Mouse (Mus musculus): Measurements from ENCODE around the gene Gjd3. TPM values are rescaled to one million over a fixed set of nuclear protein-coding genes. Genes with fewer than 3 reads are reported as not detected.
A peak's percentile ranks its signal among the peaks of the same experiment; 100 is the strongest.

Gjd3 gene
- total and polyA plus RNA-seq, 3 experiments, result not detected

- TF ChIP-seq MEF2A (IDR thresholded peaks at IDR 0.05; ENCODE audit: extremely low read depth, insufficient replicate concordance, low read depth, low read length, poor library complexity, severe bottlenecking) (no peak), MAZ (IDR thresholded peaks at IDR 0.05; ENCODE audit: low read depth, low read length) (no peak)
These were observed 44.1 kb downstream of the Gjd3 start (continued) for GRCm38 (mm10) chr11:98938701-98939083.

GRCm38 (mm10) chr11:98937914-98938694 lies 44.7 kb downstream of the Gjd3 start:
- no peaks in the 10 kb centered on the region for H3K9me3 ChIP-seq (replicated peaks; ENCODE audit: insufficient read depth, low read length)
- TF ChIP-seq MAZ (IDR thresholded peaks at IDR 0.05; ENCODE audit: low read depth, low read length) (peak; percentile 90), POLR2AphosphoS2 (IDR thresholded peaks at IDR 0.05; ENCODE audit: low read length) (no peak), EP300 (IDR thresholded peaks at IDR 0.05; ENCODE audit: low read depth in 1 of 2, low read length in 2 of 2) (peak; percentile 18 to 33; a peak in 2 of 4 replicates), SMC3 (IDR thresholded peaks at IDR 0.05; ENCODE audit: low read depth, low read length) (no peak), POLR2AphosphoS5 (IDR thresholded peaks at IDR 0.05; ENCODE audit: borderline replicate concordance, low read depth, low read length) (no peak), NELFE (IDR thresholded peaks at IDR 0.05; ENCODE audit: low read depth, low read length) (peak; percentile 8; the same call in 1 of the 2 replicates), CHD1 (IDR thresholded peaks at IDR 0.05; ENCODE audit: low read depth, low read length) (no peak), BHLHE40 (IDR thresholded peaks at IDR 0.05; ENCODE audit: borderline replicate concordance, low read depth, low read length) (peak; percentile 67), MAX (IDR thresholded peaks at IDR 0.05; ENCODE audit: low read length) (peak; percentile 52), USF1 (IDR thresholded peaks at IDR 0.05; ENCODE audit: low read depth, low read length) (no peak), NRF1 (IDR thresholded peaks at IDR 0.05; ENCODE audit: insufficient read depth, low read depth, low read length, poor library complexity, severe bottlenecking) (peak; percentile 33; the same call in 1 of the 2 replicates), ZC3H11A (IDR thresholded peaks at IDR 0.05; ENCODE audit: low read depth, low read length) (0 out of 2 replicates have a peak, but pooled peaks have one; percentile 30), ZNF384 (IDR thresholded peaks at IDR 0.05; ENCODE audit: low read depth, low read length) (peak; percentile 19; the same call in 1 of the 2 replicates), MYC (IDR thresholded peaks at IDR 0.05; ENCODE audit: low read depth, low read length) (no peak), SIN3A (IDR thresholded peaks at IDR 0.05; ENCODE audit: low read length) (peak; percentile 88), MXI1 (IDR thresholded peaks at IDR 0.05; ENCODE audit: low read depth, low read length) (peak; percentile 75), CTCF (IDR thresholded peaks at IDR 0.05 in 2 of 3, conservative IDR thresholded peaks at IDR 0.05 in 1 of 3; ENCODE audit: control insufficient read depth in 1 of 3, insufficient read depth in 1 of 3, low read depth in 2 of 3, low read length in 3 of 3, poor library complexity in 1 of 3, severe bottlenecking in 1 of 3) (no peak), UBTF (IDR thresholded peaks at IDR 0.05; ENCODE audit: borderline replicate concordance, insufficient read depth, low read depth, low read length) (0 out of 2 replicates have a peak, but pooled peaks have one; percentile 64), CHD2 (IDR thresholded peaks at IDR 0.05; ENCODE audit: low read length) (peak; percentile 31; the same call in 1 of the 2 replicates), HCFC1 (IDR thresholded peaks at IDR 0.05; ENCODE audit: low read depth, low read length) (peak; percentile 49; the same call in 1 of the 2 replicates), E2F4 (IDR thresholded peaks at IDR 0.05; ENCODE audit: borderline replicate concordance, low read depth, low read length) (0 out of 2 replicates have a peak, but pooled peaks have one; percentile 60), ETS1 (IDR thresholded peaks at IDR 0.05; ENCODE audit: low read depth, low read length) (peak; percentile 80)
- peaks cover 0 to 7% of the 10 kb centered on the region in 2 experiments; a peak in 2 of 4 replicates for H3K36me3 ChIP-seq (ENCODE audit: control insufficient read depth in 1 of 2, insufficient read depth in 2 of 2, low read length in 2 of 2)
- H3K4me3 ChIP-seq (ENCODE audit: control insufficient read depth in 1 of 2, insufficient read depth in 1 of 2, low read depth in 2 of 2, low read length in 2 of 2), result peak overlapping the region; percentile 61 to 100
- peak overlapping the region; percentile 87 for H3K9ac ChIP-seq (ENCODE audit: control insufficient read depth, low read depth, low read length, poor library complexity, severe bottlenecking)
- H3K4me1 ChIP-seq (ENCODE audit: control insufficient read depth in 1 of 2, insufficient read depth in 2 of 2, low read length in 2 of 2), result peaks cover 15 to 39% of the 10 kb centered on the region in 2 experiments
- DNase-seq (ENCODE audit: low read depth, low spot score), result peak; percentile 81
- no peaks in the 10 kb centered on the region for H3K27me3 ChIP-seq (ENCODE audit: control insufficient read depth in 1 of 2, insufficient read depth in 2 of 2, low read length in 2 of 2)
- H3K27ac ChIP-seq (ENCODE audit: control insufficient read depth, low read depth, low read length), result peak overlapping the region; percentile 58
- H3K79me2 ChIP-seq (ENCODE audit: control insufficient read depth, insufficient read depth, low read length, poor library complexity), result peaks cover 16% of the 10 kb centered on the region

All from MEL (cell line).